Mouse (Mus musculus) layer of hippocampus, postnatal 10 days (tissue): Measurements from ENCODE around the gene Ercc6. TPM values are rescaled to one million over a fixed set of nuclear protein-coding genes. Genes with fewer than 3 reads are reported as not detected.
A peak's percentile ranks its signal among the peaks of the same experiment; 100 is the strongest.

Source experiments
- DNase-seq, 2 experiments: peaks; one replicate each; pipeline ENCODE4 v3.0.0; 2021; ENCODE audit warnings: low spot score in 2 of 2
- total RNA-seq, 2 experiments: library from RNA; stranded (reverse); gene quantifications; 2 replicates each; pipeline ENCODE4 v1.2.3; 2021

Gene Ercc6
- total RNA-seq, 2 experiments from 2014 or later = 18.0 to 21.4 TPM

GRCm38 (mm10) chr14:32561428-32561827 lies 48.1 kb downstream of the Ercc6 start:
- no peak for DNase-seq

- no peak for DNase-seq
Observed at GRCm38 (mm10) chr14:32563661-32564060, 50.3 kb downstream of the Ercc6 start.

- DNase-seq = no peak
Observed at GRCm38 (mm10) chr14:32572519-32572918, 59.2 kb downstream of the Ercc6 start.

- no peak for DNase-seq
Observed at GRCm38 (mm10) chr14:32578420-32578819, 65.1 kb downstream of the Ercc6 start.

GRCm38 (mm10) chr14:32583696-32584095 lies 70.4 kb downstream of the Ercc6 start:
- DNase-seq = no peak

GRCm38 (mm10) chr14:32587013-32587784 lies 73.9 kb downstream of the Ercc6 start:
- peak; percentile 92 for DNase-seq

- DNase-seq = no peak
Observed at GRCm38 (mm10) chr14:32590377-32590776, 77.1 kb downstream of the Ercc6 start.

GRCm38 (mm10) chr14:32597232-32598231 lies 84.2 kb downstream of the Ercc6 start:
- DNase-seq = peak; percentile 58 to 73

GRCm38 (mm10) chr14:32598437-32599219 lies 85.3 kb downstream of the Ercc6 start:
- DNase-seq = no peak

GRCm38 (mm10) chr14:32599290-32600041 lies 86.1 kb downstream of the Ercc6 start, which contains the start of gene Prrxl1:
Gene Prrxl1 (plus strand): TSS chr14:32599407.
- DNase-seq = no peak

GRCm38 (mm10) chr14:32600110-32600509 lies 86.8 kb downstream of the Ercc6 start:
- DNase-seq = no peak

- no peak for DNase-seq
Observed at GRCm38 (mm10) chr14:32605508-32605907, 92.2 kb downstream of the Ercc6 start.

- DNase-seq = no peak
Observed at GRCm38 (mm10) chr14:32606316-32606715, 93.0 kb downstream of the Ercc6 start.

GRCm38 (mm10) chr14:32609392-32609791 lies 96.1 kb downstream of the Ercc6 start:
- peak; percentile 65 to 68 for DNase-seq

GRCm38 (mm10) chr14:32617253-32617652 lies 103.9 kb downstream of the Ercc6 start:
- no peak for DNase-seq

- DNase-seq = no peak
Observed at GRCm38 (mm10) chr14:32624245-32624644, 110.9 kb downstream of the Ercc6 start.

- no peak for DNase-seq
Observed at GRCm38 (mm10) chr14:32624811-32625210, 111.5 kb downstream of the Ercc6 start.

- peak in 1 of 2 experiments; percentile 39 for DNase-seq
Observed at GRCm38 (mm10) chr14:32627271-32627670, 114.0 kb downstream of the Ercc6 start.

- peak in 1 of 2 experiments; percentile 33 for DNase-seq
Observed at GRCm38 (mm10) chr14:32628584-32628983, 115.3 kb downstream of the Ercc6 start.
